Mouse (Mus musculus): ENCODE results near the gene Kdm2b. TPM values are rescaled to one million over a fixed set of nuclear protein-coding genes. Genes with fewer than 3 reads are reported as not detected.
"Not testable (repeated sequence)": the region's sequence is repeated elsewhere in the genome, so short reads cannot be mapped to it uniquely, and the experiment has no call there.

The Kdm2b gene
- polyA plus RNA-seq, 1 experiment = 10.9 TPM

- H3K27ac ChIP-seq (ENCODE audit: insufficient read depth, low read depth, low read length) = peak overlapping the region; percentile 39; the same call in 1 of the 2 replicates
- TF ChIP-seq POLR2A (IDR thresholded peaks at IDR 0.05; ENCODE audit: low read depth, low read length) (no peak), CTCF (conservative IDR thresholded peaks at IDR 0.05; ENCODE audit: insufficient read depth, insufficient read length, low read depth, low read length) (no peak)
- no peaks in the 10 kb centered on the region for H3K27me3 ChIP-seq (replicated peaks; ENCODE audit: control insufficient read depth, insufficient read depth, low read length)
- peak; percentile 74 for DNase-seq
- no peaks in the 10 kb centered on the region for H3K4me1 ChIP-seq (ENCODE audit: control insufficient read depth, insufficient read depth, low read length)
- WGBS = under 1% methylated on average over 39 of the region's 39 CpGs
- peak overlapping the region; percentile 80 for H3K4me3 ChIP-seq (ENCODE audit: insufficient read depth, low read depth, low read length)
- no peaks in the 10 kb centered on the region for H3K36me3 ChIP-seq (ENCODE audit: control insufficient read depth, insufficient read depth, low read length)
These were observed 560 bp downstream of the Kdm2b start for GRCm38 (mm10) chr5:122989001-122989525.

GRCm38 (mm10) chr5:122988021-122988751, 1.4 kb downstream of the Kdm2b start:
- DNase-seq = peak; percentile 45
- H3K27me3 ChIP-seq (replicated peaks; ENCODE audit: control insufficient read depth, insufficient read depth, low read length) = no peaks in the 10 kb centered on the region
- under 1% methylated on average over 41 of the region's 41 CpGs for WGBS
- no peaks in the 10 kb centered on the region for H3K4me1 ChIP-seq (ENCODE audit: control insufficient read depth, insufficient read depth, low read length)
- no peak for TF ChIP-seq CTCF (conservative IDR thresholded peaks at IDR 0.05; ENCODE audit: insufficient read depth, insufficient read length, low read depth, low read length)
- no peak for TF ChIP-seq POLR2A (IDR thresholded peaks at IDR 0.05; ENCODE audit: low read depth, low read length)
- H3K4me3 ChIP-seq (ENCODE audit: insufficient read depth, low read depth, low read length) = peak overlapping the region; percentile 97
- H3K36me3 ChIP-seq (ENCODE audit: control insufficient read depth, insufficient read depth, low read length) = no peaks in the 10 kb centered on the region
- H3K27ac ChIP-seq (ENCODE audit: insufficient read depth, low read depth, low read length) = no peak overlapping the region

GRCm38 (mm10) chr5:122987211-122988020, 2.2 kb downstream of the Kdm2b start:
- DNase-seq = peak; percentile 19
- peak overlapping the region; percentile 97 for H3K4me3 ChIP-seq (ENCODE audit: insufficient read depth, low read depth, low read length)
- TF ChIP-seq CTCF (conservative IDR thresholded peaks at IDR 0.05; ENCODE audit: insufficient read depth, insufficient read length, low read depth, low read length) = no peak
- no peak for TF ChIP-seq POLR2A (IDR thresholded peaks at IDR 0.05; ENCODE audit: low read depth, low read length)
- no peaks in the 10 kb centered on the region for H3K36me3 ChIP-seq (ENCODE audit: control insufficient read depth, insufficient read depth, low read length)
- H3K27me3 ChIP-seq (replicated peaks; ENCODE audit: control insufficient read depth, insufficient read depth, low read length) = no peaks in the 10 kb centered on the region
- WGBS = 26% methylated on average over 39 of the region's 39 CpGs
- H3K4me1 ChIP-seq (ENCODE audit: control insufficient read depth, insufficient read depth, low read length) = no peaks in the 10 kb centered on the region
- no peak overlapping the region for H3K27ac ChIP-seq (ENCODE audit: insufficient read depth, low read depth, low read length)

- no peak for DNase-seq
- WGBS = 80% methylated on average over 8 of the region's 8 CpGs
- H3K4me1 ChIP-seq (ENCODE audit: control insufficient read depth, insufficient read depth, low read length) = no peaks in the 10 kb centered on the region
- TF ChIP-seq POLR2A (IDR thresholded peaks at IDR 0.05; ENCODE audit: low read depth, low read length) (no peak), CTCF (conservative IDR thresholded peaks at IDR 0.05; ENCODE audit: insufficient read depth, insufficient read length, low read depth, low read length) (no peak)
- H3K36me3 ChIP-seq (ENCODE audit: control insufficient read depth, insufficient read depth, low read length) = no peaks in the 10 kb centered on the region
- H3K27me3 ChIP-seq (replicated peaks; ENCODE audit: control insufficient read depth, insufficient read depth, low read length) = no peaks in the 10 kb centered on the region
- no peak overlapping the region for H3K4me3 ChIP-seq (ENCODE audit: insufficient read depth, low read depth, low read length)
- H3K27ac ChIP-seq (ENCODE audit: insufficient read depth, low read depth, low read length) = no peak overlapping the region
These were observed 3.5 kb downstream of the Kdm2b start for GRCm38 (mm10) chr5:122986091-122986493.

GRCm38 (mm10) chr5:122985276-122985675, 4.3 kb downstream of the Kdm2b start:
- Histone ChIP-seq H3K4me3 (ENCODE audit: insufficient read depth, low read depth, low read length) (no peak overlapping the region), H3K27me3 (replicated peaks; ENCODE audit: control insufficient read depth, insufficient read depth, low read length) (no peaks in the 10 kb centered on the region), H3K27ac (ENCODE audit: insufficient read depth, low read depth, low read length) (no peak overlapping the region), H3K36me3 (ENCODE audit: control insufficient read depth, insufficient read depth, low read length) (no peaks in the 10 kb centered on the region), H3K4me1 (ENCODE audit: control insufficient read depth, insufficient read depth, low read length) (no peaks in the 10 kb centered on the region)
- TF ChIP-seq CTCF (conservative IDR thresholded peaks at IDR 0.05; ENCODE audit: insufficient read depth, insufficient read length, low read depth, low read length) (no peak), POLR2A (IDR thresholded peaks at IDR 0.05; ENCODE audit: low read depth, low read length) (no peak)
- WGBS = 96% methylated on average over 3 of the region's 3 CpGs
- no peak for DNase-seq

GRCm38 (mm10) chr5:122984483-122984882, 5.1 kb downstream of the Kdm2b start:
- Histone ChIP-seq H3K27ac (ENCODE audit: insufficient read depth, low read depth, low read length) (no peak overlapping the region), H3K4me1 (ENCODE audit: control insufficient read depth, insufficient read depth, low read length) (no peaks in the 10 kb centered on the region), H3K36me3 (ENCODE audit: control insufficient read depth, insufficient read depth, low read length) (no peaks in the 10 kb centered on the region), H3K27me3 (replicated peaks; ENCODE audit: control insufficient read depth, insufficient read depth, low read length) (no peaks in the 10 kb centered on the region), H3K4me3 (ENCODE audit: insufficient read depth, low read depth, low read length) (no peak overlapping the region)
- no peak for DNase-seq
- no peak for TF ChIP-seq CTCF (conservative IDR thresholded peaks at IDR 0.05; ENCODE audit: insufficient read depth, insufficient read length, low read depth, low read length)
- 95% methylated on average over 5 of the region's 5 CpGs for WGBS

- H3K36me3 ChIP-seq (ENCODE audit: control insufficient read depth, insufficient read depth, low read length) = no peaks in the 10 kb centered on the region
- H3K27ac ChIP-seq (ENCODE audit: insufficient read depth, low read depth, low read length) = no peak overlapping the region
- 56% methylated on average over 8 of the region's 8 CpGs for WGBS
- no peak for TF ChIP-seq CTCF (conservative IDR thresholded peaks at IDR 0.05; ENCODE audit: insufficient read depth, insufficient read length, low read depth, low read length)
- H3K4me3 ChIP-seq (ENCODE audit: insufficient read depth, low read depth, low read length) = no peak overlapping the region
- DNase-seq = no peak
- no peaks in the 10 kb centered on the region for H3K4me1 ChIP-seq (ENCODE audit: control insufficient read depth, insufficient read depth, low read length)
- H3K27me3 ChIP-seq (replicated peaks; ENCODE audit: control insufficient read depth, insufficient read depth, low read length) = no peaks in the 10 kb centered on the region
These were observed 10.7 kb downstream of the Kdm2b start for GRCm38 (mm10) chr5:122978970-122979369.

GRCm38 (mm10) chr5:122974701-122975100, 14.9 kb downstream of the Kdm2b start:
- H3K27me3 ChIP-seq (replicated peaks; ENCODE audit: control insufficient read depth, insufficient read depth, low read length); H3K27ac ChIP-seq (ENCODE audit: insufficient read depth, low read depth, low read length); DNase-seq; H3K4me1 ChIP-seq (ENCODE audit: control insufficient read depth, insufficient read depth, low read length); H3K4me3 ChIP-seq (ENCODE audit: insufficient read depth, low read depth, low read length); H3K36me3 ChIP-seq (ENCODE audit: control insufficient read depth, insufficient read depth, low read length): not testable (repeated sequence)
- WGBS = 94% methylated on average over 4 of the region's 4 CpGs
